Mouse (Mus musculus): ENCODE measurements at regions not wholly inside any gene's neighbourhood (a gene's known extent, or its start where the extent isn't known, plus 50 kb on each side); places are given as distances from the start of the nearest gene placed in this dataset.

DNA sequence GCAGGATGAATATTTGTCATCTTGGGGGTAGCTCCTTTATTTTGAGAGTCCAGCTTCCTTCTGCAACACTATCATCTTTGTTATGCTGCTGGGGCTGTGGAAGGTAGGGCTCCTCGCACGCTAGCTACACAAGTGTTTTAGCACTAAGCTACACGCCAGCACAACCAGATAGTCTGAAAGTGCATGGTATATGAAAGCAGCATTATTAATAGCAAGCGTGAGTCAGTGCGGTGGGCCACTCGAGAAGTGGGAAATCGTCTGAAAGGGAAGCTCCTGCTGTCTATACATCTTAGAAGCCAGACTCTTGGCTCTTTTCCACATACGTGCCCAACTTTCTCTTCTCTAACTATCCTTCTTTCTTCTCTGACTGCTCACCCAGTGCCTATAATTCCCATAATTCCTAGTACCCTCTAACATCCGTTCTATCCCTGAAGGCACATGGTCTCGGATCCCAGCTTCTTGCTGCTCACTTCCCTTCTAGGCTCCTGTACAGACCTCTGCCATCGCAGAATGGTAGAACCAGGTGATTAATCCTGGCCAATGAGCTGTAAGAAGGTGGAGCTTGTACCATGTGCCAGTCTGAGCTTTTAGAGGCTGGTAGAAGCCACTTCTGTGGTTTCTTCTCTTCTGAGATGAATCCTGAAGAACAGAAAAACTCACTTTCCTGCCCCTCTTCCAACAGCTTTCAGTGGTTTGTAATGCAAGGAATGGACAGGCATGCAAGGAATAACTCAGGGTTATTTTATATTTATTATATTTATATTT is 55.5 kb downstream of the E030025P04Rik start:
- Histone ChIP-seq H3K27ac (ENCODE audit: insufficient read depth, low read length) (no peak overlapping the region), H3K4me1 (ENCODE audit: control insufficient read depth, insufficient read depth, insufficient read length) (no peaks in the 10 kb centered on the region), H3K4me3 (ENCODE audit: extremely low read depth, insufficient read depth, insufficient read length) (no peak overlapping the region), H3K36me3 (ENCODE audit: control insufficient read depth, insufficient read depth, low read length) (no peaks in the 10 kb centered on the region), H3K27me3 (ENCODE audit: control insufficient read depth, insufficient read depth, low read length) (no peaks in the 10 kb centered on the region)
- no peak for DNase-seq (ENCODE audit: low read depth in 1 of 2, low spot score in 2 of 2)
- WGBS: 79% methylated on average over 11 of the region's 11 CpGs
- TF ChIP-seq CTCF (IDR thresholded peaks at IDR 0.05; ENCODE audit: extremely low read depth, insufficient read depth, insufficient read length, insufficient replicate concordance): no peak
- no peak for TF ChIP-seq POLR2A (IDR thresholded peaks at IDR 0.05; ENCODE audit: low read depth, low read length)

DNA sequence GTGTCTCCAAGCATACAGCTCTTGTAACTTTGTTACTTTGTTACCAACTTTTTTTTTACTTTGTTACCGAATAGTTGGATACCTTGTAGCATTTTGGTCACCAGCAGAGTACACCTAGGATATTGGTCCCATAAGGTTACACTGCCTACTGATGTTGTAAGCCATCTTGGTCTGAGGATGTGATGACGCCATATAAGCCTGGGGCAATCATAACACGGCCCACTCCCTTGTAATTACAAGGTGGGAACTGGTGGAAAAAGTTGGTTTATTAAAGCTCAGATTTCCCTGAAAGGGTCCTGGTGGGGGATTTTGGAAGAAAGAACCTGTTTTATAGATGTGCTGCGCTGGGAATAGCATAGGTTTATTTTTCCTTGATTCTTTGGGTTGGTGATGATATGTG is 62.2 kb downstream of the E030025P04Rik start:
- Histone ChIP-seq H3K36me3 (ENCODE audit: control insufficient read depth, insufficient read depth, low read length) (no peaks in the 10 kb centered on the region), H3K4me3 (ENCODE audit: extremely low read depth, insufficient read depth, insufficient read length) (no peak overlapping the region), H3K27me3 (ENCODE audit: control insufficient read depth, insufficient read depth, low read length) (no peaks in the 10 kb centered on the region), H3K27ac (ENCODE audit: insufficient read depth, low read length) (no peak overlapping the region), H3K4me1 (ENCODE audit: control insufficient read depth, insufficient read depth, insufficient read length) (no peaks in the 10 kb centered on the region)
- WGBS: 85% methylated on average over 4 of the region's 4 CpGs
- DNase-seq (ENCODE audit: low read depth in 1 of 2, low spot score in 2 of 2): no peak
- TF ChIP-seq POLR2A (IDR thresholded peaks at IDR 0.05; ENCODE audit: low read depth, low read length) (no peak), CTCF (IDR thresholded peaks at IDR 0.05; ENCODE audit: extremely low read depth, insufficient read depth, insufficient read length, insufficient replicate concordance) (no peak)

DNA sequence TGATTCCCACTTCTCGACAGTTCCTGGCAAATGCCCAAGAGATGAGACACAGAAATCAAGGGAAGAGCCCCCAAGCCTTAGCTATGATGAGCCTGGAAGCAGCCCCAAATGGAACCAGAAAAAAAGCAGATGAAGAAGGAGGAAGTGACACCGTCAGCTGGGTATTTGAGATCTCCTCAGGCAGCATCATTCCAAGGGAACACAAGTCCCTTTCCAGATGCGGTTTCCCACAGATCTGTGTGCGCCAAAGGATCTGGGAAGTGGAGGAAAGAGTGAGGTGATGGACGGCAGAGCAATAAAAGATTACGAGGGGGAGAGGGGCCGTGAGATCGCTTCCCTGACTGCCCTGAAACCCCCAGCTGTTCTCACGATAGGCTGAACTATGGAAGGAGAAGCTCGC is 62.7 kb downstream of the E030025P04Rik start:
- no peak for DNase-seq (ENCODE audit: low read depth in 1 of 2, low spot score in 2 of 2)
- Histone ChIP-seq H3K27me3 (ENCODE audit: control insufficient read depth, insufficient read depth, low read length) (no peaks in the 10 kb centered on the region), H3K4me1 (ENCODE audit: control insufficient read depth, insufficient read depth, insufficient read length) (no peaks in the 10 kb centered on the region), H3K4me3 (ENCODE audit: extremely low read depth, insufficient read depth, insufficient read length) (no peak overlapping the region), H3K27ac (ENCODE audit: insufficient read depth, low read length) (no peak overlapping the region), H3K36me3 (ENCODE audit: control insufficient read depth, insufficient read depth, low read length) (no peaks in the 10 kb centered on the region)
- no peak for TF ChIP-seq POLR2A (IDR thresholded peaks at IDR 0.05; ENCODE audit: low read depth, low read length)
- no peak for TF ChIP-seq CTCF (IDR thresholded peaks at IDR 0.05; ENCODE audit: extremely low read depth, insufficient read depth, insufficient read length, insufficient replicate concordance)
- WGBS: 35% methylated on average over 10 of the region's 10 CpGs

DNA sequence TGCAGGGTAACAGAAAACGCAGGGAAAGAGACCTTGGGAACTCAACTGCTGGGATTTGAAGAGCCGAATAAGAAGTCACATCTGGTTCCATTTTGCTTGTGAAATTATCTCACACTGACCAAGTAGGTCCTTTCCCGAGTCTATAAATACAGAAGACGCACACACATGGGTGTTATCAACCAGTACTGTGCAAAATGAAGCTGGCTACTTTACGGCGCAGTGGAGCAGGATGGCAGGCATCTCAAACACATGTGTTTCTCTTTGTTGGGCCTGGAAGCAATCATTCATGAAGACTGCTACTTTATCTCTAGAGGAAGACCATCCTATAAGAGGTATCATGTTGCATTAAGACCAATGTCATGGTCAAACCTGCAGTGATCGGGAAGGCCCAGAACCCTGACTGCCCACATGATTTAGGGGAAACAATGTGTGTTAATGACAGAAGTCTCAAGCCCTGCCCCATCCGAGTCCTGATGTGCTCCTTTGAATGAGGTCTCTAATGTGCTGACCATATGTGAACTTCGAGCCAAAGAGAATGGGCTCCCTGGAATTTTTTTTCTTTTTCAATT is 63.2 kb downstream of the E030025P04Rik start:
- H3K27ac ChIP-seq (ENCODE audit: insufficient read depth, low read length): no peak overlapping the region
- no peaks in the 10 kb centered on the region for H3K4me1 ChIP-seq (ENCODE audit: control insufficient read depth, insufficient read depth, insufficient read length)
- H3K36me3 ChIP-seq (ENCODE audit: control insufficient read depth, insufficient read depth, low read length): no peaks in the 10 kb centered on the region
- DNase-seq (ENCODE audit: low read depth in 1 of 2, low spot score in 2 of 2): no peak
- no peak overlapping the region for H3K4me3 ChIP-seq (ENCODE audit: extremely low read depth, insufficient read depth, insufficient read length)
- H3K27me3 ChIP-seq (ENCODE audit: control insufficient read depth, insufficient read depth, low read length): no peaks in the 10 kb centered on the region
- WGBS: 90% methylated on average over 9 of the region's 9 CpGs
- TF ChIP-seq POLR2A (IDR thresholded peaks at IDR 0.05; ENCODE audit: low read depth, low read length) (no peak), CTCF (IDR thresholded peaks at IDR 0.05; ENCODE audit: extremely low read depth, insufficient read depth, insufficient read length, insufficient replicate concordance) (no peak)

DNA sequence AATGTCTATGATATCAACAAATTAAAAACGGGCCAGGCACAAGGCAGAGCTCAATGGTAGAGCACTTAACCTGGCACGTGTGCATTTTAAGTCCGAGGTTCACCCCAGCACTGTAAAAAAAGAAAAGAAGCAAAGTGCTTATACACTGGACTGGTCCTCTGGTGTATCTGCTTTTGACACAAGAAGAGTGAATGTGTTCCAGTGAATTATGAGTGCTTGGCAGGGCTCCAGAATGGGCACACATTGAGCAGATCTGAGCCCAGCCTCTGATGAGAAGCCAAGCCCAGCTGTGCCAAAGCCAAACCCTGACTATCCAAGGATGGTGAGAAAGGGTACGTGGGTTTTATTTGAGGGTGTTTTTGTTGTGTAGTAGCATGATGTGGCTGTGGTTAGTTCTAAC is 64.7 kb downstream of the E030025P04Rik start:
- no peaks in the 10 kb centered on the region for H3K27me3 ChIP-seq (ENCODE audit: control insufficient read depth, insufficient read depth, low read length)
- WGBS: 83% methylated on average over 4 of the region's 4 CpGs
- no peaks in the 10 kb centered on the region for H3K36me3 ChIP-seq (ENCODE audit: control insufficient read depth, insufficient read depth, low read length)
- H3K4me3 ChIP-seq (ENCODE audit: extremely low read depth, insufficient read depth, insufficient read length): no peak overlapping the region
- DNase-seq (ENCODE audit: low read depth in 1 of 2, low spot score in 2 of 2): no peak
- TF ChIP-seq POLR2A (IDR thresholded peaks at IDR 0.05; ENCODE audit: low read depth, low read length) (no peak), CTCF (IDR thresholded peaks at IDR 0.05; ENCODE audit: extremely low read depth, insufficient read depth, insufficient read length, insufficient replicate concordance) (no peak)
- no peaks in the 10 kb centered on the region for H3K4me1 ChIP-seq (ENCODE audit: control insufficient read depth, insufficient read depth, insufficient read length)
- no peak overlapping the region for H3K27ac ChIP-seq (ENCODE audit: insufficient read depth, low read length)

DNA sequence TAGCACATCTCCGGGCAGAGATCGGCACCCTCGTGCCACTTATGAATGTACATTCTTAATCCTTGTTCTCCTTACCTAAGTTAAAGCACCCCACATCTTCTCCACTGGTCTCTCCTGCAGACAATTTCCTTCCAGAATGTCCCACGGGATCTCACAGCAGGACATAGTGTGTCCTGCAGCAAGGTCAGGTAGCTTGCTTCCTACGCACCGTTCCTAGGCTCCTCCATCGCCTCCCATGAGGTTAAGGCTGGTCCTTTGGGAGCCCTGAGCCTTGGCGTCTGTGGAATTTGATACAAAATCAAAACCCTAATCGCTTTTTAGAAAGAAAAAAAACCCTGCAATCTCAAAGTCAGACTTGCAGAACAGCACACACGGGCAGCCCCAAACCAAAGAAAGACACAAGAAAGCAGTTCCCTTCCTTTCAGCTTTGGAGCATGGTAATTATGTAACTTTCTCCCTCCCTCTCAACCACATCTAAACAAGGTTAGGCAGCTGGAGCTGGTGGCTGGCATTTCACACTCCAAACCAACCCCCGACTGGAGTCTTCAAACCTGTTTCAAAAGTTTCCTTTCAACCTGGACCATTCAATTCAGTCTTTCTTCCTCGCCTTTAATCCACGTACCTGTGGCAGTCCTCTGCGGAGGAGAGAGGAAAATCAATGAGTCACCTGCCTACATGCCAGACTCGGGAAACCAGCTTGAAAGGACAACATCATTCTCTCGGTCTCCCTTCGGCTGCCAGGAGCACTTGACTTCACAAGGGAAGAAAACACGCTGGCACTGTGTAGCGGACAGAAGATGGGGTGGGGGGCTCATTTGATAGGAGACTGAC is 67.4 kb downstream of the E030025P04Rik start:
- 70% methylated on average over 19 of the region's 19 CpGs for WGBS
- TF ChIP-seq CTCF (IDR thresholded peaks at IDR 0.05; ENCODE audit: extremely low read depth, insufficient read depth, insufficient read length, insufficient replicate concordance): no peak
- no peak for TF ChIP-seq POLR2A (IDR thresholded peaks at IDR 0.05; ENCODE audit: low read depth, low read length)
- H3K4me3 ChIP-seq (ENCODE audit: extremely low read depth, insufficient read depth, insufficient read length): no peak overlapping the region
- no peaks in the 10 kb centered on the region for H3K36me3 ChIP-seq (ENCODE audit: control insufficient read depth, insufficient read depth, low read length)
- H3K27ac ChIP-seq (ENCODE audit: insufficient read depth, low read length): no peak overlapping the region
- DNase-seq (ENCODE audit: low read depth in 1 of 2, low spot score in 2 of 2): no peak
- H3K4me1 ChIP-seq (ENCODE audit: control insufficient read depth, insufficient read depth, insufficient read length): no peaks in the 10 kb centered on the region
- H3K27me3 ChIP-seq (ENCODE audit: control insufficient read depth, insufficient read depth, low read length): no peaks in the 10 kb centered on the region

All from spleen, adult 2 months (tissue).